Mouse (Mus musculus) liver, embryonic 11.5 days (tissue): ENCODE data around the gene Prkce. TPM values are rescaled to one million over a fixed set of nuclear protein-coding genes. Genes with fewer than 3 reads are reported as not detected.

Source experiments
- ATAC-seq: fragments of 200-750 bp; cut with Nextera tagmentation; replicated peaks from 2 replicates; pipeline ENCODE4 v1.8.0; 2017; ENCODE audit warnings: moderate number of reproducible peaks, mild to moderate bottlenecking, moderate TSS enrichment, moderate library complexity; ENCODE audit not compliant: low FRiP score
- DNase-seq: peaks from one replicate; pipeline ENCODE4 v3.0.0-alpha.2; 2017; ENCODE audit warnings: low spot score
- H3K27ac ChIP-seq: fragments of 300-500 bp; sonication (generic); 2 replicates; pipeline ENCODE4 v1.5.1; 2014; ENCODE audit warnings: mild to moderate bottlenecking, low read depth, low read length, control low read depth
- H3K27me3 ChIP-seq: fragments of 300-500 bp; sonication (generic); replicated peaks from 2 replicates; pipeline ENCODE4 v1.6.1; 2014; ENCODE audit warnings: low read length, mixed read lengths; ENCODE audit not compliant: control insufficient read depth, insufficient read depth
- H3K36me3 ChIP-seq: fragments of 300-500 bp; sonication (generic); 2 replicates; pipeline ENCODE4 v1.6.1; 2014; ENCODE audit warnings: mild to moderate bottlenecking, low read length, moderate library complexity, mixed read lengths; ENCODE audit not compliant: control insufficient read depth, insufficient read depth
- H3K4me1 ChIP-seq: fragments of 300-500 bp; sonication (generic); replicated peaks from 2 replicates; pipeline ENCODE4 v1.6.1; 2014; ENCODE audit warnings: low read length, mixed read lengths; ENCODE audit not compliant: control insufficient read depth, insufficient read depth
- H3K4me2 ChIP-seq: fragments of 300-500 bp; sonication (generic); 2 replicates; pipeline ENCODE4 v1.6.1; 2014; ENCODE audit warnings: mild to moderate bottlenecking, control low read depth, moderate library complexity
- H3K4me3 ChIP-seq: fragments of 300-500 bp; sonication (generic); 2 replicates; pipeline ENCODE4 v1.5.1; 2014; ENCODE audit warnings: low read depth, low read length, control low read depth
- H3K9ac ChIP-seq: fragments of 300-500 bp; sonication (generic); 2 replicates; pipeline ENCODE4 v1.6.1; 2014; ENCODE audit warnings: low read depth, low read length, control low read depth
- H3K9me3 ChIP-seq: fragments of 300-500 bp; sonication (generic); 2 replicates; pipeline ENCODE4 v1.6.1; 2016; ENCODE audit warnings: low read length, inconsistent platforms, mixed read lengths; ENCODE audit not compliant: control insufficient read depth
- WGBS: fragments of 180-500 bp; shearing (Covaris S2); extraction: QIAGEN DNeasy Blood & Tissue Kit; methylation state at CpG from one replicate; pipeline ENCODE4 v1.1.7; 2014; 5-methylcytosine and 5-hydroxymethylcytosine counted together
- polyA plus RNA-seq: library from polyadenylated mRNA; unstranded; fragments of >200 nt; fragmentation: Nextera tagmentation; extraction: Ambion mirVana; gene quantifications from 2 replicates; pipeline ENCODE4 v1.2.1, GENCODE M21; 2014

Prkce gene
- polyA plus RNA-seq, 1 experiment from 2014 or later = 4.0 TPM

GRCm38 (mm10) chr17:86463369-86463768 lies 295.8 kb downstream of the Prkce start:
- Histone ChIP-seq H3K4me2 (no peak overlapping the region), H3K4me1 (no peaks in the 10 kb centered on the region; the same call in 1 of the 2 replicates), H3K27me3 (no peaks in the 10 kb centered on the region), H3K9ac (no peak overlapping the region), H3K27ac (no peak overlapping the region), H3K9me3 (no peaks in the 10 kb centered on the region), H3K4me3 (no peak overlapping the region), H3K36me3 (no peaks in the 10 kb centered on the region)
- DNase-seq (no peak), ATAC-seq (no peak)
- 63% methylated on average over 3 of the region's 3 CpGs for WGBS

DNA sequence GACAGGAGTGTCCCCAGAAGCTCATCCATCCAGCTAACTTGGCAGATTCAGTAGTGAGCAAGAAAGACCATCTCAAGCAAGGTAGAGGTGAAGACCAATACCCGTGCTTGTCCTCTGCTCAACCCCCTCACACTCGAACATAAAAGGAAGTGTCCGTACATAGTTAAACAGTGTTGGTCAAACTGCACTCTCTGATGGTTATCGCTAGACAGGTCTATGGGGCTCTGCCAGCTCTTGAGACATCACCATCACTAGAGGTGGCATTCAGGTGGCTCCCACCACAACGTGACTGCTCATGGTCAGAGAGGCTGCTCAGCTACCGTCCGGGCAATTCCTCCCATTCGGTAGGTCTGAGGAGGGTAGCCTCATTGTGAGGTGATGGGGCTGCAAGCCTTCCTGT lies 296.6 kb downstream of the Prkce start:
- ATAC-seq (no peak; the same call in 1 of the 2 replicates), DNase-seq (no peak)
- H3K27me3 ChIP-seq = no peaks in the 10 kb centered on the region
- H3K27ac ChIP-seq = no peak overlapping the region
- no peaks in the 10 kb centered on the region for H3K36me3 ChIP-seq
- no peak overlapping the region for H3K4me3 ChIP-seq
- H3K4me2 ChIP-seq = no peak overlapping the region
- no peaks in the 10 kb centered on the region for H3K9me3 ChIP-seq
- no peaks in the 10 kb centered on the region; the same call in none of the 2 replicates for H3K4me1 ChIP-seq
- H3K9ac ChIP-seq = no peak overlapping the region
- WGBS = 77% methylated on average over 8 of the region's 8 CpGs

DNA sequence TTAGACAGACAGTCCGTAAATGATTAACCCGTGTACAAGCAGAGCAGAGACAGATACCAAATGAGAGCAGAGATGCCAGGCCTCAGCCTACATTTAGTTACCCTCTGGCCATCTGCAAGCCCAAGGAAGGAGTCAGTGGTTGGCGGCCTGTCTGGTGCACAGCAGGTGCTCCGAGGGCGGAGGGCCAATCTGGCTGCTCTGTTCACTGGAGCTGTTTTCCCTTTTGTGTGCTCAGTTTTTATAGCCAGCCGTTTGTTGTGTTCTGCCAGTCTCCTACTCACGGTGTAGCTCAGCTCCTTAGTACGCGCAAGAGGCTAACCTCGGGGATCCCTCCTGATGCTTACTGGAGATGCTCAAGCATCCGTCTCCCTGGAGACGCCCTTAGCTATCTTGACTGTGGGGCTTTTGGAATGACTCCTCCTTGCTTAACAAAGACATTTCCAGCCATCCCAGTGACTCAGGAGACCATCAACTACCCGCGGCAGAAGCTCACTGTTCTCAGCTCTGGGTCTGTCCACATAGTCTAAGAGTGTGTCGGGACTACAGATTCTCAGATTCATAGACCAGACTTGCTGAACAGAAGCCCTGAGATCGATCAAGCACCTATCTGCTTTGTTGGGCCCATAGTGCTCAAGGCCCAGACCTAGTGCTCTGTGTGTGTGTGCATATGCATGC lies 297.2 kb downstream of the Prkce start:
- 80% methylated on average over 16 of the region's 16 CpGs for WGBS
- H3K4me2 ChIP-seq = no peak overlapping the region
- H3K27ac ChIP-seq = no peak overlapping the region
- H3K4me1 ChIP-seq = no peaks in the 10 kb centered on the region; the same call in none of the 2 replicates
- H3K36me3 ChIP-seq = no peaks in the 10 kb centered on the region
- no peaks in the 10 kb centered on the region for H3K27me3 ChIP-seq
- ATAC-seq = no peak; the same call in 1 of the 2 replicates
- no peak overlapping the region for H3K4me3 ChIP-seq
- H3K9me3 ChIP-seq = no peaks in the 10 kb centered on the region
- no peak overlapping the region for H3K9ac ChIP-seq
- DNase-seq = no peak

DNA sequence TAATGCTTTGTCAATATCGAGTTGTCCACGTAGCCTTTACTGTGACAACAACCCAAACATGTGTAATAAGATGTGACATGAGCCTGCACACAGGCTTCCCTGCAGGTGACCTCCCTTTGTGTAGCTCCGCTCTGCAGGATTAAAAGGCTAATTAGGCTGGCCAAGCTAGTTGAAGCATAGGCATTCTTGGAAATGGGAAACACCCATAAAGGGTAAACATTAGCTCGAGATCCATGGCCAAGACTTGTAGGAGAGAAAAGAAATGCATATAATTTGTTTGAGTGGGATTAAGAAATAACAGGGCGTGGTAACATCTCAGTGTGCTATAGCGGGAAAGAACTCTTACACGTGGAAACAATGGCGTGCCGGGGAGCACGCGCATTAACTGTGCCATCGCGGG lies 298.3 kb downstream of the Prkce start:
- Histone ChIP-seq H3K36me3 (no peaks in the 10 kb centered on the region), H3K4me2 (no peak overlapping the region), H3K4me1 (no peaks in the 10 kb centered on the region; the same call in none of the 2 replicates), H3K9me3 (no peaks in the 10 kb centered on the region), H3K4me3 (no peak overlapping the region), H3K9ac (no peak overlapping the region), H3K27ac (no peak overlapping the region), H3K27me3 (no peaks in the 10 kb centered on the region)
- WGBS = 88% methylated on average over 13 of the region's 13 CpGs
- DNase-seq = no peak
- ATAC-seq = no peak

DNA sequence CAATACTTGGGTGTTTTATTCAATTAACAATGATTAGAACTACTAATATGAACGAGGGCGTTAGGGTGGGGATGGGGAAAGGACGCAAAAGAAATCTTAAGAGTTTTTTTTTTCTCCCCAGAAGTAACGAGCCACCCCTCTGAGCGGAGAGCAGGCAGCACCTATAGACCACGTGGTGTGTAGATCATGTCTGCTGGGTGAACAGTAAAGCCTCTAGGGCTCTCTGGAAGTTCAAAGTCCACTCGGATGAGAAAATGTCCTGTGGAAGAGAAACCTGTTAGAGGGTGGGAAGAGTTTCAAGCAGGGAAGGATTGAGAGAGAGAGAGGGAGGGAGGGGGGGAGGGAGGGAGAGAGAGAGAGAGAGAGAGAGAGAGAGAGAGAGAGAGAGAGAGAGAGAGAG lies 298.8 kb downstream of the Prkce start:
- Histone ChIP-seq H3K9me3 (no peaks in the 10 kb centered on the region), H3K27me3 (no peaks in the 10 kb centered on the region), H3K9ac (no peak overlapping the region), H3K27ac (no peak overlapping the region), H3K4me3 (no peak overlapping the region), H3K4me1 (no peaks in the 10 kb centered on the region; the same call in none of the 2 replicates), H3K36me3 (no peaks in the 10 kb centered on the region), H3K4me2 (no peak overlapping the region)
- DNase-seq (no peak), ATAC-seq (no peak)
- 80% methylated on average over 7 of the region's 7 CpGs for WGBS

DNA sequence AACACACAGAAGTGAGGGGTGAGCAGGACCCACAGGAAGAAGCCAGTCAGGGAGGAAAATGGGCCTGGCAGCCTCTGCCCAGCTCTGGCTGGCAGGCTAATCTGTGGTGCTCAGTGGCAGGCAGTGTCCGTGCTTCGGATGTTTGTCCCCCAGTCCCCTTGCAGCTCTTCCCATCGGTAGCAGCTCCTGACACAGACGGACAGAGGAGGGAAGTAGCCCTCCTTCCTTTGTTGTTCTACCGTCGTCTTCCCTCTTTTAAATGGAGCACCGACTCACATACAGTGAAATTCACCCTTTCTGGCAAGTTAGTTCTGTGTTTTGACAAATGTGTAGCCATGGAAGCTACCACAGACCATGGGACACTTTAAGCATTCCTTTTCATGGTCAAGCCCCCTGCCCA lies 299.3 kb downstream of the Prkce start:
- Histone ChIP-seq H3K9me3 (no peaks in the 10 kb centered on the region), H3K27ac (no peak overlapping the region), H3K4me1 (no peaks in the 10 kb centered on the region; the same call in none of the 2 replicates), H3K4me2 (no peak overlapping the region), H3K4me3 (no peak overlapping the region), H3K36me3 (no peaks in the 10 kb centered on the region), H3K27me3 (no peaks in the 10 kb centered on the region), H3K9ac (no peak overlapping the region)
- 56% methylated on average over 7 of the region's 7 CpGs for WGBS
- ATAC-seq (no peak), DNase-seq (no peak)

- H3K4me3 ChIP-seq = no peak overlapping the region
- no peak for DNase-seq
- H3K27ac ChIP-seq = no peak overlapping the region
- no peaks in the 10 kb centered on the region for H3K36me3 ChIP-seq
- no peaks in the 10 kb centered on the region for H3K27me3 ChIP-seq
- no peak overlapping the region for H3K9ac ChIP-seq
- 53% methylated on average over 10 of the region's 10 CpGs for WGBS
- H3K9me3 ChIP-seq = no peaks in the 10 kb centered on the region
- H3K4me2 ChIP-seq = no peak overlapping the region
- ATAC-seq = no peak
- no peaks in the 10 kb centered on the region; the same call in none of the 2 replicates for H3K4me1 ChIP-seq
These were observed 299.8 kb downstream of the Prkce start for GRCm38 (mm10) chr17:86467291-86467898.

GRCm38 (mm10) chr17:86467967-86468366 lies 300.4 kb downstream of the Prkce start:
- Histone ChIP-seq H3K27ac (no peak overlapping the region), H3K27me3 (no peaks in the 10 kb centered on the region), H3K36me3 (no peaks in the 10 kb centered on the region), H3K4me1 (no peaks in the 10 kb centered on the region; the same call in none of the 2 replicates), H3K4me3 (no peak overlapping the region), H3K9me3 (no peaks in the 10 kb centered on the region), H3K9ac (no peak overlapping the region), H3K4me2 (no peak overlapping the region)
- DNase-seq (no peak), ATAC-seq (no peak)
- WGBS = 80% methylated on average over 5 of the region's 5 CpGs

GRCm38 (mm10) chr17:86470160-86470559 lies 302.6 kb downstream of the Prkce start:
- Histone ChIP-seq H3K4me3 (no peak overlapping the region), H3K27me3 (no peaks in the 10 kb centered on the region), H3K4me1 (no peaks in the 10 kb centered on the region; the same call in 1 of the 2 replicates), H3K36me3 (no peaks in the 10 kb centered on the region), H3K27ac (no peak overlapping the region), H3K4me2 (no peak overlapping the region), H3K9me3 (no peaks in the 10 kb centered on the region), H3K9ac (no peak overlapping the region)
- no peak for DNase-seq
- 81% methylated on average over 5 of the region's 5 CpGs for WGBS
- ATAC-seq = no peak
